ENCODE assay signal across 22 mouse cellular contexts in the genomic region with DNA sequence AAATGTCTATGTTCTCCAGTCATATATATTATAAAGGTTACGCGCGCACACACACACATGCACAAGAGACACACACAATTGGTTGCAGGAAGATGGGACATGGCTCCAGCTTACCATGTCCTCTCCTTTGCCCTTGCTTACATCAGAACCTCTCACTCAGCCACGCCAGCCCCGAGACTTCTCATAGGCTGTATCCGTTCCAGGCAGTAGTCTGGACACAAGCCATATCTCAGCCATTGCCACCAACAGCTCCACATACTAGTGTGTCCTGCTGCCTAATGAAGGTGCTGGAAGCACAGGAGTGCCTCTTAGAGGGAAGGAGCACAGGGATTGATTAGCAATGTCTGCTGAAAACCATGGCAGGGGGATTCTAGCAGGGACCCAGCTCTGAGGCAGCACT.
DNase-seq lines count a peak whose midpoint lies in the region; ATAC-seq and TF ChIP-seq lines count a peak whose summit lies in the region.
"Had no signal": no experiment of that assay in that cellular context is flagged by ENCODE, and none has a peak within 500 bp of the region (broad histone marks: within the 10 kb centered on the region; RNA-seq: fewer than 3 reads in every experiment).

No protein-coding gene starts in this region.

- ATAC-seq in heart, postnatal 0 days (ENCODE audit: insufficient read depth, low read depth), result no peak
- ATAC-seq: activated CD4-positive, CD25-positive, alpha-beta regulatory T cell, adult 4 months; forebrain, embryonic 13.5 days; forebrain, embryonic 16.5 days; hindbrain, embryonic 16.5 days; intestine, embryonic 15.5 days had no signal

- DNase-seq in adrenal gland, postnatal 14 days, result peak; percentile 17
- no peak for DNase-seq in adrenal gland, postnatal 4 days (ENCODE audit: low spot score in 2 of 2)
- DNase-seq in heart, adult 18-20 months, result peak; percentile 58 to 66
- no peak for DNase-seq in heart, postnatal 25 days (ENCODE audit: low spot score)
- peak; percentile 44 for DNase-seq in heart, postnatal 0 days (ENCODE audit: low spot score)
- no peak for DNase-seq in kidney, adult 2 months
- DNase-seq: adrenal gland, adult 8-10 months; adrenal gland, postnatal 36 days; cerebellum, adult 11 months; cerebellum, adult 2 months; gastrocnemius, postnatal 10 days; gastrocnemius, postnatal 36 days; kidney, adult 11 months; kidney, adult 9 months had no signal

- no peaks in the 10 kb centered on the region for H3K27me3 ChIP-seq in heart, postnatal 0 days (ENCODE audit: control insufficient read depth, insufficient read depth, low read length)
- no peaks in the 10 kb centered on the region for H3K27me3 ChIP-seq in kidney, adult 2 months (replicated peaks; ENCODE audit: control insufficient read depth, insufficient read depth, low read length)
- H3K27me3 ChIP-seq: forebrain, embryonic 13.5 days; intestine, embryonic 15.5 days had no signal

- WGBS in heart, postnatal 0 days, result 59% methylated on average over 6 of the region's 6 CpGs
- WGBS in kidney, adult 2 months, result 81% methylated on average over 6 of the region's 6 CpGs

- no peak overlapping the region for H3K4me3 ChIP-seq in heart, postnatal 0 days (ENCODE audit: low read depth, low read length)
- H3K4me3 ChIP-seq in kidney, adult 2 months (ENCODE audit: insufficient read depth, low read depth, low read length), result no peak overlapping the region
- H3K4me3 ChIP-seq: forebrain, embryonic 10.5 days; forebrain, embryonic 13.5 days; hindbrain, embryonic 10.5 days; hindbrain, embryonic 13.5 days; intestine, embryonic 15.5 days had no signal

- H3K27ac ChIP-seq in heart, postnatal 0 days (ENCODE audit: low read depth), result no peak overlapping the region
- H3K27ac ChIP-seq in kidney, adult 2 months (ENCODE audit: insufficient read depth, low read depth, low read length), result no peak overlapping the region
- H3K27ac ChIP-seq: forebrain, embryonic 10.5 days; forebrain, embryonic 13.5 days; hindbrain, embryonic 10.5 days; hindbrain, embryonic 13.5 days; intestine, embryonic 15.5 days had no signal

- TF ChIP-seq CTCF in heart, postnatal 0 days (IDR thresholded peaks at IDR 0.05; ENCODE audit: low read depth), result no peak
- no peak for TF ChIP-seq CTCF in kidney, adult 2 months (conservative IDR thresholded peaks at IDR 0.05; ENCODE audit: insufficient read depth, insufficient read length, low read depth, low read length)

- no peaks in the 10 kb centered on the region for H3K4me1 ChIP-seq in heart, postnatal 0 days (ENCODE audit: control insufficient read depth, insufficient read depth)
- no peaks in the 10 kb centered on the region for H3K4me1 ChIP-seq in kidney, adult 2 months (ENCODE audit: control insufficient read depth, insufficient read depth, low read length)
- H3K4me1 ChIP-seq: intestine, embryonic 15.5 days had no signal

- H3K36me3 ChIP-seq in heart, postnatal 0 days (replicated peaks; ENCODE audit: control insufficient read depth, insufficient read depth, low read length), result no peaks in the 10 kb centered on the region
- no peaks in the 10 kb centered on the region for H3K36me3 ChIP-seq in kidney, adult 2 months (ENCODE audit: control insufficient read depth, insufficient read depth, low read length)
- H3K36me3 ChIP-seq: forebrain, embryonic 10.5 days; hindbrain, embryonic 10.5 days; hindbrain, embryonic 13.5 days; intestine, embryonic 15.5 days had no signal

- H3K4me2 ChIP-seq in heart, postnatal 0 days (ENCODE audit: low read depth, low read length), result no peak overlapping the region
- H3K4me2 ChIP-seq: forebrain, embryonic 13.5 days; hindbrain, embryonic 13.5 days; intestine, embryonic 15.5 days had no signal

- no peak for TF ChIP-seq EP300 in heart, postnatal 0 days (IDR thresholded peaks at IDR 0.05; ENCODE audit: low read depth)

- intact Hi-C loops in heart, postnatal 25 days (cut with DNase I), result no loop called here

- H3K9me3 ChIP-seq in heart, postnatal 0 days (replicated peaks; ENCODE audit: control insufficient read depth, low read length), result no peaks in the 10 kb centered on the region
- H3K9me3 ChIP-seq: forebrain, embryonic 10.5 days; forebrain, embryonic 13.5 days; hindbrain, embryonic 10.5 days; hindbrain, embryonic 13.5 days; intestine, embryonic 15.5 days had no signal

- no peak for TF ChIP-seq POLR2A in kidney, adult 2 months (IDR thresholded peaks at IDR 0.05; ENCODE audit: low read depth, low read length)

- H3K9ac ChIP-seq in heart, postnatal 0 days (replicated peaks; ENCODE audit: low read depth, low read length), result no peak overlapping the region
- H3K9ac ChIP-seq: forebrain, embryonic 13.5 days; hindbrain, embryonic 13.5 days; intestine, embryonic 15.5 days had no signal

Comparison
In these comparisons a context has a peak if more than half of its experiments do, and no peak if none do; other contexts are left out.
1. DNase-seq: peak in adrenal gland, postnatal 14 days (single experiment), heart, adult 18-20 months (2 of 2) and heart, postnatal 0 days (single experiment); none in adrenal gland, postnatal 4 days (0 of 2), heart, postnatal 25 days (single experiment) and kidney, adult 2 months (single experiment).